In genomic region chr5:62778682-62779081, GRCm38 (mm10) we compare ENCODE assay signal across 17 mouse cellular contexts. TPM values are rescaled to one million over a fixed set of nuclear protein-coding genes. Genes with fewer than 3 reads are reported as not detected.
DNase-seq lines count a peak whose midpoint lies in the region; ATAC-seq lines count a peak whose summit lies in the region.
"Had no signal": no experiment of that assay in that cellular context is flagged by ENCODE, and none has a peak within 500 bp of the region (broad histone marks: within the 10 kb centered on the region; RNA-seq: fewer than 3 reads in every experiment).

No protein-coding gene starts in this region.

- peak; percentile 33 for DNase-seq in lung, postnatal 36 days
- DNase-seq in lung, postnatal 14 days = no peak
- peak; percentile 72 for DNase-seq in CD4-positive, CD25-positive, alpha-beta regulatory T cell, adult 2 months (ENCODE audit: low read depth, low spot score)
- DNase-seq in thymus, postnatal 0 days (ENCODE audit: low spot score) = peak; percentile 89
- no peak for DNase-seq in left cerebral cortex, adult 18-20 months (ENCODE audit: low spot score in 2 of 2)
- DNase-seq: cerebellum, adult 9-11 months; kidney, adult 9 months; lung, postnatal 10 days had no signal

- H3K36me3 ChIP-seq in neural tube, embryonic 15.5 days = no peaks in the 10 kb centered on the region
- H3K36me3 ChIP-seq in kidney, embryonic 15.5 days = no peaks in the 10 kb centered on the region

- peak; percentile 66 for ATAC-seq in granulocyte monocyte progenitor cell, adult 5-6 weeks (replicated peaks; ENCODE audit: poor library complexity, severe bottlenecking)
- no peak for ATAC-seq in neural tube, embryonic 15.5 days (ENCODE audit: low FRiP score)
- ATAC-seq in kidney, embryonic 15.5 days (replicated peaks; ENCODE audit: low FRiP score) = no peak
- ATAC-seq: hindbrain, embryonic 16.5 days had no signal

- H3K4me2 ChIP-seq in neural tube, embryonic 15.5 days = no peak overlapping the region
- H3K4me2 ChIP-seq in kidney, embryonic 15.5 days = no peak overlapping the region
- H3K4me2 ChIP-seq: liver, embryonic 11.5 days had no signal

- no peak overlapping the region for H3K9ac ChIP-seq in neural tube, embryonic 15.5 days (replicated peaks)
- no peak overlapping the region for H3K9ac ChIP-seq in kidney, embryonic 15.5 days

- H3K4me1 ChIP-seq in neural tube, embryonic 15.5 days = no peaks in the 10 kb centered on the region
- no peaks in the 10 kb centered on the region for H3K4me1 ChIP-seq in kidney, embryonic 15.5 days

- H3K27ac ChIP-seq in neural tube, embryonic 15.5 days (replicated peaks) = no peak overlapping the region
- H3K27ac ChIP-seq in kidney, embryonic 15.5 days = no peak overlapping the region

- H3K9me3 ChIP-seq in neural tube, embryonic 15.5 days (replicated peaks) = no peaks in the 10 kb centered on the region
- H3K9me3 ChIP-seq in kidney, embryonic 15.5 days (replicated peaks) = no peaks in the 10 kb centered on the region

- 82% methylated on average over 5 of the region's 5 CpGs for WGBS in neural tube, embryonic 15.5 days
- WGBS in kidney, embryonic 15.5 days = 69% methylated on average over 5 of the region's 5 CpGs

- H3K4me3 ChIP-seq in neural tube, embryonic 15.5 days (replicated peaks) = no peak overlapping the region
- no peak overlapping the region for H3K4me3 ChIP-seq in kidney, embryonic 15.5 days (replicated peaks)

- H3K27me3 ChIP-seq in neural tube, embryonic 15.5 days (replicated peaks) = no peaks in the 10 kb centered on the region
- no peaks in the 10 kb centered on the region for H3K27me3 ChIP-seq in kidney, embryonic 15.5 days

RNA-seq across cellular contexts. Expression of gene Arap2, which starts 12.7 kb away (rescaled TPM):
- total RNA-seq in granulocyte monocyte progenitor cell, adult 5-6 weeks (2014; fragmentation: Nextera tagmentation) = 53.5 and 76.2 TPM in 2 replicates
- total RNA-seq in granulocyte monocyte progenitor cell, adult 5-6 weeks (2017) = 45.7 and 57.2 TPM in 2 replicates
- polyA plus RNA-seq in thymus, postnatal 0 days (2015; fragmentation: Nextera tagmentation; extraction: Ambion mirVana) = 40.4 and 45.0 TPM in 2 replicates
- polyA plus RNA-seq in neural tube, embryonic 15.5 days (2015; fragmentation: Nextera tagmentation; extraction: Ambion mirVana) = 6.4 and 7.6 TPM in 2 replicates
- total RNA-seq in left cerebral cortex, adult 18-20 months (2021) = 10 to 100 TPM; 70.2 to 75.6 TPM
- 3.3 and 3.8 TPM in 2 replicates for polyA plus RNA-seq in kidney, embryonic 15.5 days (2015; fragmentation: Nextera tagmentation; extraction: Ambion mirVana)

RNA-seq across cellular contexts. Expression of gene Dthd1, which starts 34.9 kb away (rescaled TPM):
- not detected in 2 replicates for total RNA-seq in granulocyte monocyte progenitor cell, adult 5-6 weeks (2014; fragmentation: Nextera tagmentation)
- total RNA-seq in granulocyte monocyte progenitor cell, adult 5-6 weeks (2017) = not detected in 2 replicates
- polyA plus RNA-seq in thymus, postnatal 0 days (2015; fragmentation: Nextera tagmentation; extraction: Ambion mirVana) = not detected in 2 replicates
- not detected in 2 replicates for polyA plus RNA-seq in neural tube, embryonic 15.5 days (2015; fragmentation: Nextera tagmentation; extraction: Ambion mirVana)
- not detected for total RNA-seq in left cerebral cortex, adult 18-20 months (2021)
- not detected in 2 replicates for polyA plus RNA-seq in kidney, embryonic 15.5 days (2015; fragmentation: Nextera tagmentation; extraction: Ambion mirVana)
- total RNA-seq: heart, postnatal 25 days; left cerebral cortex, postnatal 36 days had no signal
- polyA plus RNA-seq: embryonic facial prominence, embryonic 11.5 days; hindbrain, embryonic 16.5 days; liver, embryonic 11.5 days; stomach, embryonic 16.5 days had no signal

Comparison
In these comparisons a context has a peak if more than half of its experiments do, and no peak if none do; other contexts are left out.
1. DNase-seq: peak in lung, postnatal 36 days (single experiment), CD4-positive, CD25-positive, alpha-beta regulatory T cell, adult 2 months (single experiment) and thymus, postnatal 0 days (single experiment); none in lung, postnatal 14 days (single experiment) and left cerebral cortex, adult 18-20 months (0 of 2).